Comparison of ENCODE assay signal across 16 mouse cellular contexts in genomic region chr17:85631106-85631505, GRCm38 (mm10). TPM values are rescaled to one million over a fixed set of nuclear protein-coding genes. Genes with fewer than 3 reads are reported as not detected.
A peak's percentile ranks its signal among the peaks of the same experiment; 100 is the strongest.
DNase-seq lines count a peak whose midpoint lies in the region; ATAC-seq and TF ChIP-seq lines count a peak whose summit lies in the region.
"Had no signal": no experiment of that assay in that cellular context is flagged by ENCODE, and none has a peak within 500 bp of the region (broad histone marks: within the 10 kb centered on the region; RNA-seq: fewer than 3 reads in every experiment).

No protein-coding gene starts in this region.

- WGBS in hindbrain, postnatal 0 days = 38% methylated on average over 5 of the region's 5 CpGs
- WGBS in hindbrain, embryonic 11.5 days = 61% methylated on average over 5 of the region's 5 CpGs
- 48% methylated on average over 5 of the region's 5 CpGs for WGBS in liver, postnatal 0 days (ENCODE audit: insufficient replicate concordance)
- WGBS in liver, embryonic 11.5 days = 56% methylated on average over 5 of the region's 5 CpGs

- peak; percentile 49 for TF ChIP-seq CTCF in hindbrain, postnatal 0 days (IDR thresholded peaks at IDR 0.05; ENCODE audit: low read depth)
- peak; percentile 28 for TF ChIP-seq CTCF in liver, postnatal 0 days (IDR thresholded peaks at IDR 0.05; ENCODE audit: low read depth)

- H3K27me3 ChIP-seq in hindbrain, postnatal 0 days (ENCODE audit: insufficient read depth, low read length) = peaks cover 51% of the 10 kb centered on the region
- H3K27me3 ChIP-seq in hindbrain, embryonic 11.5 days (ENCODE audit: control insufficient read depth, insufficient read depth, low read length) = peaks cover 63% of the 10 kb centered on the region
- H3K27me3 ChIP-seq in liver, postnatal 0 days (ENCODE audit: insufficient read depth, low read length) = peaks cover 67% of the 10 kb centered on the region
- peaks cover 79% of the 10 kb centered on the region for H3K27me3 ChIP-seq in liver, embryonic 11.5 days (replicated peaks; ENCODE audit: control insufficient read depth, insufficient read depth, low read length)

- H3K36me3 ChIP-seq in hindbrain, postnatal 0 days (ENCODE audit: insufficient read depth, low read length) = no peaks in the 10 kb centered on the region
- no peaks in the 10 kb centered on the region for H3K36me3 ChIP-seq in hindbrain, embryonic 11.5 days (ENCODE audit: control insufficient read depth, insufficient read depth, low read length)
- H3K36me3 ChIP-seq in liver, postnatal 0 days (replicated peaks; ENCODE audit: insufficient read depth, low read length) = no peaks in the 10 kb centered on the region
- H3K36me3 ChIP-seq in liver, embryonic 11.5 days (ENCODE audit: control insufficient read depth, insufficient read depth, low read length) = no peaks in the 10 kb centered on the region
- H3K36me3 ChIP-seq: embryonic facial prominence, embryonic 12.5 days; hindbrain, embryonic 13.5 days; limb, embryonic 13.5 days; neural tube, embryonic 15.5 days had no signal

- H3K9me3 ChIP-seq in hindbrain, postnatal 0 days (ENCODE audit: low read length) = no peaks in the 10 kb centered on the region
- H3K9me3 ChIP-seq in hindbrain, embryonic 11.5 days (ENCODE audit: control insufficient read depth, low read length) = no peaks in the 10 kb centered on the region
- H3K9me3 ChIP-seq in liver, postnatal 0 days (ENCODE audit: low read length) = no peaks in the 10 kb centered on the region
- no peaks in the 10 kb centered on the region for H3K9me3 ChIP-seq in liver, embryonic 11.5 days (ENCODE audit: control insufficient read depth, low read length)
- H3K9me3 ChIP-seq: embryonic facial prominence, embryonic 12.5 days; forebrain, embryonic 10.5 days; hindbrain, embryonic 13.5 days; limb, embryonic 13.5 days; neural tube, embryonic 15.5 days had no signal

- no peak overlapping the region for H3K4me2 ChIP-seq in hindbrain, postnatal 0 days (ENCODE audit: low read depth, low read length)
- H3K4me2 ChIP-seq in hindbrain, embryonic 11.5 days (replicated peaks; ENCODE audit: low read depth, low read length) = no peak overlapping the region
- H3K4me2 ChIP-seq in liver, postnatal 0 days (ENCODE audit: low read depth, low read length) = no peak overlapping the region
- no peak overlapping the region for H3K4me2 ChIP-seq in liver, embryonic 11.5 days
- H3K4me2 ChIP-seq: hindbrain, embryonic 13.5 days; neural tube, embryonic 15.5 days had no signal

- no peak overlapping the region for H3K9ac ChIP-seq in hindbrain, postnatal 0 days (replicated peaks; ENCODE audit: low read length)
- H3K9ac ChIP-seq in hindbrain, embryonic 11.5 days (ENCODE audit: low read depth, low read length) = no peak overlapping the region
- no peak overlapping the region for H3K9ac ChIP-seq in liver, postnatal 0 days (replicated peaks)
- H3K9ac ChIP-seq in liver, embryonic 11.5 days (ENCODE audit: low read depth, low read length) = no peak overlapping the region
- H3K9ac ChIP-seq: embryonic facial prominence, embryonic 12.5 days; hindbrain, embryonic 13.5 days; limb, embryonic 13.5 days; neural tube, embryonic 15.5 days had no signal

- no peak for DNase-seq in hindbrain, postnatal 0 days (ENCODE audit: low spot score)
- no peak for DNase-seq in hindbrain, embryonic 11.5 days (ENCODE audit: low spot score)
- no peak for DNase-seq in liver, postnatal 0 days
- DNase-seq in liver, embryonic 11.5 days (ENCODE audit: low spot score) = no peak
- DNase-seq in MN1 (ENCODE audit: low spot score) = peak; percentile 10
- DNase-seq in T-cell, adult 2 months (ENCODE audit: low spot score) = no peak
- DNase-seq: kidney, postnatal 14 days had no signal

- ATAC-seq in hindbrain, postnatal 0 days = 0 out of 2 replicates have a peak, but pooled peaks have one; percentile 27
- ATAC-seq in hindbrain, embryonic 11.5 days (ENCODE audit: low FRiP score) = no peak
- no peak for ATAC-seq in liver, postnatal 0 days
- ATAC-seq in liver, embryonic 11.5 days (replicated peaks; ENCODE audit: low FRiP score) = no peak
- ATAC-seq in megakaryocyte-erythroid progenitor cell, adult 5-6 weeks (replicated peaks; ENCODE audit: low FRiP score, low TSS enrichment, poor library complexity, severe bottlenecking) = 0 out of 2 replicates have a peak, but pooled peaks have one; percentile 35
- ATAC-seq: midbrain, embryonic 16.5 days had no signal

- no peaks in the 10 kb centered on the region for H3K4me1 ChIP-seq in hindbrain, postnatal 0 days (ENCODE audit: insufficient read depth, low read length)
- no peaks in the 10 kb centered on the region for H3K4me1 ChIP-seq in hindbrain, embryonic 11.5 days (replicated peaks; ENCODE audit: control insufficient read depth, insufficient read depth, low read length)
- no peaks in the 10 kb centered on the region for H3K4me1 ChIP-seq in liver, postnatal 0 days (ENCODE audit: insufficient read depth)
- no peaks in the 10 kb centered on the region for H3K4me1 ChIP-seq in liver, embryonic 11.5 days (replicated peaks; ENCODE audit: control insufficient read depth, insufficient read depth, low read length)
- H3K4me1 ChIP-seq: limb, embryonic 13.5 days; neural tube, embryonic 15.5 days had no signal

- H3K27ac ChIP-seq in hindbrain, postnatal 0 days = no peak overlapping the region
- H3K27ac ChIP-seq in hindbrain, embryonic 11.5 days (ENCODE audit: low read depth, low read length) = no peak overlapping the region
- no peak overlapping the region for H3K27ac ChIP-seq in liver, postnatal 0 days (ENCODE audit: low read depth)
- H3K27ac ChIP-seq in liver, embryonic 11.5 days (ENCODE audit: low read depth, low read length) = no peak overlapping the region
- H3K27ac ChIP-seq: embryonic facial prominence, embryonic 12.5 days; hindbrain, embryonic 13.5 days; limb, embryonic 13.5 days; neural tube, embryonic 15.5 days had no signal

- no peak overlapping the region for H3K4me3 ChIP-seq in hindbrain, postnatal 0 days (ENCODE audit: low read length)
- H3K4me3 ChIP-seq in hindbrain, embryonic 11.5 days (ENCODE audit: low read depth, low read length) = no peak overlapping the region
- H3K4me3 ChIP-seq in liver, postnatal 0 days (ENCODE audit: low read depth, low read length) = no peak overlapping the region
- no peak overlapping the region for H3K4me3 ChIP-seq in liver, embryonic 11.5 days (ENCODE audit: low read depth, low read length)
- H3K4me3 ChIP-seq: embryonic facial prominence, embryonic 12.5 days; hindbrain, embryonic 13.5 days; limb, embryonic 13.5 days; neural tube, embryonic 15.5 days had no signal

- TF ChIP-seq EP300 in liver, postnatal 0 days (IDR thresholded peaks at IDR 0.05; ENCODE audit: low read depth) = no peak

RNA-seq across cellular contexts. Expression of gene Six3, which starts 17.7 kb away (rescaled TPM):
- 0.63 and 0.86 TPM in 2 replicates for total RNA-seq in hindbrain, postnatal 0 days (2014; rRNA removed)
- 1.1 TPM in 1 of 2 replicates, not detected in the other for polyA plus RNA-seq in hindbrain, postnatal 0 days (2015; fragmentation: Nextera tagmentation; extraction: Ambion mirVana)
- polyA plus RNA-seq in hindbrain, embryonic 11.5 days (2014; fragmentation: Nextera tagmentation; extraction: Ambion mirVana) = 0.09 and 0.18 TPM in 2 replicates
- not detected in 2 replicates for polyA plus RNA-seq in liver, postnatal 0 days (2015; fragmentation: Nextera tagmentation; extraction: Ambion mirVana)
- polyA plus RNA-seq in liver, embryonic 11.5 days (2014; fragmentation: Nextera tagmentation; extraction: Ambion mirVana) = not detected in 2 replicates
- total RNA-seq in megakaryocyte-erythroid progenitor cell, adult 5-6 weeks (2014; fragmentation: Nextera tagmentation) = not detected in 2 replicates
- not detected in 2 replicates for total RNA-seq in megakaryocyte-erythroid progenitor cell, adult 5-6 weeks (2017)
- total RNA-seq: gastrocnemius, adult 18-20 months had no signal
- polyA plus RNA-seq: heart, embryonic 14.5 days; limb, embryonic 13.5 days; neural tube, embryonic 15.5 days had no signal

RNA-seq across cellular contexts. Expression of gene Six2, which starts 57.0 kb away (rescaled TPM):
- 0.42 and 1.2 TPM in 2 replicates for total RNA-seq in hindbrain, postnatal 0 days (2014; rRNA removed)
- 0.51 and 0.93 TPM in 2 replicates for polyA plus RNA-seq in hindbrain, postnatal 0 days (2015; fragmentation: Nextera tagmentation; extraction: Ambion mirVana)
- 6.8 and 8.3 TPM in 2 replicates for polyA plus RNA-seq in hindbrain, embryonic 11.5 days (2014; fragmentation: Nextera tagmentation; extraction: Ambion mirVana)
- not detected in 2 replicates for polyA plus RNA-seq in liver, postnatal 0 days (2015; fragmentation: Nextera tagmentation; extraction: Ambion mirVana)
- 0.69 and 1.0 TPM in 2 replicates for polyA plus RNA-seq in liver, embryonic 11.5 days (2014; fragmentation: Nextera tagmentation; extraction: Ambion mirVana)
- 0.27 TPM in 1 of 2 replicates, not detected in the other for total RNA-seq in megakaryocyte-erythroid progenitor cell, adult 5-6 weeks (2014; fragmentation: Nextera tagmentation)
- total RNA-seq in megakaryocyte-erythroid progenitor cell, adult 5-6 weeks (2017) = not detected in 2 replicates
- polyA plus RNA-seq: neural tube, embryonic 15.5 days had no signal

Comparison
In these comparisons a context has a peak if more than half of its experiments do, and no peak if none do; other contexts are left out.
1. ATAC-seq: peak in hindbrain, postnatal 0 days (single experiment) and megakaryocyte-erythroid progenitor cell, adult 5-6 weeks (single experiment); none in hindbrain, embryonic 11.5 days (single experiment), liver, postnatal 0 days (single experiment) and liver, embryonic 11.5 days (single experiment).